Mouse (Mus musculus) liver, embryonic 16.5 days (tissue): Measurements from ENCODE around the gene Mrps23. TPM values are rescaled to one million over a fixed set of nuclear protein-coding genes. Genes with fewer than 3 reads are reported as not detected.

Experiments used
- ATAC-seq: fragments of 200-750 bp; cut with Nextera tagmentation; 2 replicates; pipeline ENCODE4 v1.8.0; 2017; ENCODE audit warnings: low read depth, mild to moderate bottlenecking, moderate number of reproducible peaks, moderate library complexity
- H3K27ac ChIP-seq: fragments of 300-500 bp; sonication (generic); 2 replicates; pipeline ENCODE4 v1.5.1; 2014; ENCODE audit warnings: mild to moderate bottlenecking, low read length
- H3K27me3 ChIP-seq: fragments of 300-500 bp; sonication (generic); 2 replicates; pipeline ENCODE4 v1.6.1; 2014; ENCODE audit warnings: low read depth, low read length, mixed read lengths; ENCODE audit not compliant: control insufficient read depth, insufficient read depth
- H3K36me3 ChIP-seq: fragments of 300-500 bp; sonication (generic); 2 replicates; pipeline ENCODE4 v1.6.1; 2014; ENCODE audit warnings: mild to moderate bottlenecking; ENCODE audit not compliant: control insufficient read depth, insufficient read depth
- H3K4me1 ChIP-seq: fragments of 300-500 bp; sonication (generic); 2 replicates; pipeline ENCODE4 v1.6.1; 2014; ENCODE audit warnings: low read depth, low read length, mixed read lengths; ENCODE audit not compliant: control insufficient read depth
- H3K4me2 ChIP-seq: fragments of 300-500 bp; sonication (generic); 2 replicates; pipeline ENCODE4 v1.6.1; 2014; ENCODE audit warnings: low read depth, low read length, mixed read lengths
- H3K4me3 ChIP-seq: fragments of 300-500 bp; sonication (generic); 2 replicates; pipeline ENCODE4 v1.5.1; 2014; ENCODE audit warnings: low read depth, mild to moderate bottlenecking, low read length
- H3K9ac ChIP-seq: fragments of 300-500 bp; sonication (generic); 2 replicates; pipeline ENCODE4 v1.6.1; 2014; ENCODE audit warnings: low read depth, low read length
- H3K9me3 ChIP-seq: fragments of 300-500 bp; sonication (generic); replicated peaks from 2 replicates; pipeline ENCODE4 v1.6.1; 2016; ENCODE audit warnings: low read length; ENCODE audit not compliant: control insufficient read depth
- WGBS: fragments of 180-500 bp; shearing (Covaris S2); extraction: QIAGEN DNeasy Blood & Tissue Kit; methylation state at CpG from one replicate; pipeline ENCODE4 v1.1.7; 2014; ENCODE audit not compliant: insufficient replicate concordance; 5-methylcytosine and 5-hydroxymethylcytosine counted together
- polyA plus RNA-seq: library from polyadenylated mRNA; unstranded; fragments of >200 nt; fragmentation: Nextera tagmentation; extraction: Ambion mirVana; gene quantifications from 2 replicates; pipeline ENCODE4 v1.2.1, GENCODE M21; 2015

The Mrps23 gene
- polyA plus RNA-seq, 1 experiment from 2014 or later, result 23.5 TPM

GRCm38 (mm10) chr11:88250568-88250967, 46.4 kb downstream of the Mrps23 start:
- Histone ChIP-seq H3K4me1 (no peaks in the 10 kb centered on the region), H3K36me3 (no peaks in the 10 kb centered on the region), H3K4me3 (no peak overlapping the region), H3K27me3 (no peaks in the 10 kb centered on the region; the same call in 1 of the 2 replicates), H3K4me2 (no peak overlapping the region), H3K9me3 (no peaks in the 10 kb centered on the region), H3K9ac (no peak overlapping the region), H3K27ac (no peak overlapping the region)
- ATAC-seq, result no peak
- 49% methylated on average over 3 of the region's 3 CpGs for WGBS

GRCm38 (mm10) chr11:88251295-88251694, 47.1 kb downstream of the Mrps23 start:
- WGBS, result 55% methylated on average over 7 of the region's 7 CpGs
- no peaks in the 10 kb centered on the region; the same call in 1 of the 2 replicates for H3K27me3 ChIP-seq
- H3K36me3 ChIP-seq, result no peaks in the 10 kb centered on the region

DNA sequence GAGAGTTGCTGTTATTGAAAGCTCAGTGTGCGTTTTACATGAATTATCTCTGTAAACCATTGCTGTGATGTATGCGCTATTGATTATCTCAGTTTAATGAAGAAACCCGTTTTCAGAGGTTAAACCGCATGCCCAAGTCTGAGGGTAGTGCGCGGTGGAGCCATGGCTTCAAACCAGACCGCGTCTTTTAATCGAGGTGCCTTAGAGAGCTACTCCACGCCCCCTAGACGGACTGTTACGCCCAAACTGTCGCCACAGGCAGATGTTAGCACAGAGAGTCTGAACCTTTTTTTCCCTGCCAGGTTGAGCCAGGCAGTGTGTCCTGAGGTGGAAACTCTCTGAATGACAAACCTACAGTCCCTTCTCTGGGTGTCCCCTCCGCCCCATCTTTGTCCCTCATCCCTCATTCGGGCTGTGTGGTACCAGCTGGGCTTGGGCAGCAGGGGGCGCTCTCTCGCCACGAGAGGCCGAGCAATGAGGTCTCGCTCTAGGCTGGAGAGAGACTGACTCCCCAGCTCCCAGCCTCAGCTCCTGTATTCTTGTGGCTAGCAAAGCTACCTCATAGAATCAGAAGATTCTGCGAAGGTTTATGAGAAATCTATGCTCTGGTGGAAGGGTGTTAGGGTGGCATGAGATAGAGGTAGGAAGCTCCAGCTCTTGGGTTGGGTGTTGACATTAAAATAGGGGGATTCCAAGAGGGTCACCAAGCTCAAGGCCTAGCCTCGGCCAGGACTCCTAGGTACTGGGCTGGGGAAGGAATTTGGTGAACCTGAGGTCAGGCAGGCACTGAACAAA, 48.0 kb downstream of the Mrps23 start:
- H3K27ac ChIP-seq, result no peak overlapping the region
- H3K9me3 ChIP-seq, result no peaks in the 10 kb centered on the region
- H3K36me3 ChIP-seq, result no peaks in the 10 kb centered on the region
- peak; percentile 35; the same call in 1 of the 2 replicates for ATAC-seq
- H3K9ac ChIP-seq, result no peak overlapping the region
- H3K4me3 ChIP-seq, result no peak overlapping the region
- no peaks in the 10 kb centered on the region for H3K4me1 ChIP-seq
- WGBS, result 9% methylated on average over 22 of the region's 22 CpGs
- H3K27me3 ChIP-seq, result no peaks in the 10 kb centered on the region; the same call in 1 of the 2 replicates
- no peak overlapping the region for H3K4me2 ChIP-seq

More at GRCm38 (mm10) chr11:88251295-88251694, 47.1 kb downstream of the Mrps23 start:
- Histone ChIP-seq H3K4me3 (no peak overlapping the region), H3K4me1 (no peaks in the 10 kb centered on the region), H3K4me2 (no peak overlapping the region), H3K9me3 (no peaks in the 10 kb centered on the region), H3K27ac (no peak overlapping the region), H3K9ac (no peak overlapping the region)
- ATAC-seq, result no peak

- no peak overlapping the region for H3K9ac ChIP-seq
- no peak for ATAC-seq
Measured at GRCm38 (mm10) chr11:88252767-88253513, 48.8 kb downstream of the Mrps23 start.

GRCm38 (mm10) chr11:88253514-88254167, 49.5 kb downstream of the Mrps23 start:
- Histone ChIP-seq H3K27me3 (no peaks in the 10 kb centered on the region; the same call in 1 of the 2 replicates), H3K4me3 (no peak overlapping the region), H3K4me2 (no peak overlapping the region), H3K9ac (no peak overlapping the region), H3K4me1 (no peaks in the 10 kb centered on the region), H3K27ac (no peak overlapping the region), H3K9me3 (no peaks in the 10 kb centered on the region), H3K36me3 (no peaks in the 10 kb centered on the region)
- ATAC-seq, result no peak
- WGBS, result 67% methylated on average over 7 of the region's 7 CpGs

More at GRCm38 (mm10) chr11:88252767-88253513, 48.8 kb downstream of the Mrps23 start:
- Histone ChIP-seq H3K4me3 (no peak overlapping the region), H3K9me3 (no peaks in the 10 kb centered on the region), H3K36me3 (no peaks in the 10 kb centered on the region), H3K27ac (no peak overlapping the region), H3K4me2 (no peak overlapping the region), H3K27me3 (no peaks in the 10 kb centered on the region; the same call in 1 of the 2 replicates), H3K4me1 (no peaks in the 10 kb centered on the region)
- WGBS, result 39% methylated on average over 11 of the region's 18 CpGs

DNA sequence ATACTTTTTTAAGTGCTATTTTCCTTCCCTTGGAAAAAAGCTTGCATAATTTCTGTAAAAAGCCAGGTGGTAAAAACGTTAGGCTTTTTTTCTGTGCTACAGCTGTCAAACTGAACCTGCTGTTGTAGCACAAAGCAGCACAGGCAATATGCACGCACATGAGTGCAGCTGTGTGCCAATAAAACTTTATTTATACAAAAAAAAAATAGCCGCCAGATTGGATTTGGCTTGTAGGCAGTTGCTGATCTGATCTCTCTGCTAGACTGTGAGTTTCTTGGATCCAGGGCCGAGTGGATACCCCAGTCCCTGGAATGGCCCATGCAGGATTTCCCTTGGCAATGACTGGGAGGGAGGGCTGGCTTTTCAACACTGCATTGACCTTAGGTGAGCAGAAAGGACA, 53.5 kb downstream of the Mrps23 start:
- H3K4me1 ChIP-seq, result no peaks in the 10 kb centered on the region
- no peak overlapping the region for H3K4me2 ChIP-seq
- no peak overlapping the region for H3K4me3 ChIP-seq
- no peaks in the 10 kb centered on the region for H3K36me3 ChIP-seq
- H3K27ac ChIP-seq, result no peak overlapping the region
- no peaks in the 10 kb centered on the region; the same call in 1 of the 2 replicates for H3K9me3 ChIP-seq
- H3K27me3 ChIP-seq, result peaks cover 1% of the 10 kb centered on the region
- no peak for ATAC-seq
- H3K9ac ChIP-seq, result no peak overlapping the region
- 53% methylated on average over 4 of the region's 4 CpGs for WGBS

DNA sequence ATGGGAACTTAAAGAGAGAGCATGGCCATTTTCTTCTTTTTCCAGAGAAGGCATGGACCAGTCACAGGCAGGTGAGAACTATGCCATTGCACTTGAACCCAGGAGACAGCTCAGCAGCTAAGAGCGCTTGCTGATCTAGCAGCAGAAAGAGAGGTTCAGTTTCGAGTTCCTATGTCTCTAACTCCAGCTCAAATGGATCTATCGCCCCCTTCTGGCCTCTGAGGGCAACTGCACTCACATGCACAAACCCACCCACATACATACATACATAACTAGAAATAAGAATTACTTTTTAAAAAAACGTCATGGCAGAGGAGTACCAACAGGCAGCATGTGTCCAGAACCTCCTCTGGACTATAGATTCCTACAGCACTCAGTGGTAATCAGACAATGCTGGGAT, 54.0 kb downstream of the Mrps23 start:
- Histone ChIP-seq H3K9ac (no peak overlapping the region), H3K4me1 (no peaks in the 10 kb centered on the region), H3K4me2 (no peak overlapping the region), H3K9me3 (no peaks in the 10 kb centered on the region; the same call in 1 of the 2 replicates), H3K4me3 (no peak overlapping the region), H3K27me3 (peaks cover 3% of the 10 kb centered on the region), H3K27ac (no peak overlapping the region), H3K36me3 (no peaks in the 10 kb centered on the region)
- WGBS, result 58% methylated on average over 4 of the region's 4 CpGs
- no peak for ATAC-seq

- ATAC-seq, result no peak
- Histone ChIP-seq H3K4me2 (no peak overlapping the region), H3K4me1 (no peaks in the 10 kb centered on the region), H3K27ac (no peak overlapping the region), H3K4me3 (no peak overlapping the region), H3K9ac (no peak overlapping the region), H3K27me3 (peaks cover 3% of the 10 kb centered on the region), H3K36me3 (no peaks in the 10 kb centered on the region), H3K9me3 (no peaks in the 10 kb centered on the region; the same call in 1 of the 2 replicates)
- WGBS, result 36% methylated on average over 7 of the region's 7 CpGs
Measured at GRCm38 (mm10) chr11:88260463-88260862, 56.3 kb downstream of the Mrps23 start.
